Mouse (Mus musculus): Measurements from ENCODE around the gene 1700013F07Rik.

DNA sequence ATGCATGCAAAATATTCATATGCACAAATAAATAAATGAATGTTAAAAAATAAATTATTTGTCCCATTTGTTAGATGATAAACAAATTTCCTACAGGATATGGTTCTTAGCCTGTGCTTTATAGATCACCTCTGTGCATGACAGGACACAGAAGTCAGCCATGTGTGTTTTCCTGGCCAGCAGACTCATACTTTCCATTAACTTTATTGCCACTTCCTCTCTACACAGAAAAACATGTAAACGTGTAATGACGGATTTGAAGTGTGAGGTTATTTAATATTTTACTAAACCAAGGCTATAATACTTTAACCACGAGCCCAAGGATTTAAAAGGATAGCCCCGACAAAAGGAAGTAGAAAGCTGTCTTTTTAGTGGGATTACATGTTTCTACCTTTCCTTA, 30.0 kb upstream of the 1700013F07Rik start:
- TF ChIP-seq CTCF (conservative IDR thresholded peaks at IDR 0.05 in 1 of 2, IDR thresholded peaks at IDR 0.05 in 1 of 2; ENCODE audit: low read depth in 2 of 2, low read length in 2 of 2) (no peak), UBTF (IDR thresholded peaks at IDR 0.05; ENCODE audit: low read depth, low read length) (no peak), EP300 (IDR thresholded peaks at IDR 0.05; ENCODE audit: low read length) (peak; percentile 64), GABPA (IDR thresholded peaks at IDR 0.05; ENCODE audit: insufficient replicate concordance, low read depth, low read length) (no peak), USF1 (IDR thresholded peaks at IDR 0.05; ENCODE audit: low read depth, low read length) (no peak), POLR2A (IDR thresholded peaks at IDR 0.05; ENCODE audit: low read depth, low read length) (no peak), HCFC1 (IDR thresholded peaks at IDR 0.05; ENCODE audit: low read depth, low read length) (no peak), MXI1 (IDR thresholded peaks at IDR 0.05; ENCODE audit: low read depth, low read length) (no peak), CHD2 (IDR thresholded peaks at IDR 0.05; ENCODE audit: low read length) (no peak), E2F4 (IDR thresholded peaks at IDR 0.05; ENCODE audit: insufficient replicate concordance, low read depth, low read length) (no peak), TBP (conservative IDR thresholded peaks at IDR 0.05; ENCODE audit: low read depth, low read length) (no peak)

All from CH12.LX (cell line).